Mouse (Mus musculus) left cerebral cortex, postnatal 36 days (tissue): ENCODE results near the gene Sdsl. TPM values are rescaled to one million over a fixed set of nuclear protein-coding genes. Genes with fewer than 3 reads are reported as not detected.
"Not testable (repeated sequence)": the region's sequence is repeated elsewhere in the genome, so short reads cannot be mapped to it uniquely, and the experiment has no call there.

Source experiments
- DNase-seq, 2 experiments: peaks; one replicate each; pipeline ENCODE4 v3.0.0; 2021 to 2022; ENCODE audit warnings: low spot score in 2 of 2, mixed read lengths in 1 of 2
- intact Hi-C: fragments of 180-260 bp; cut with DNase I; formaldehyde crosslinking; loops from one replicate; pipeline ENCODE4 v1.15.1; 2025
- total RNA-seq, 2 experiments: library from RNA; stranded (reverse); gene quantifications; 2 replicates each; pipeline ENCODE4 v1.2.3; 2021

The Sdsl gene
- 1 to 10 TPM; 5.5 to 5.7 TPM for total RNA-seq

DNA sequence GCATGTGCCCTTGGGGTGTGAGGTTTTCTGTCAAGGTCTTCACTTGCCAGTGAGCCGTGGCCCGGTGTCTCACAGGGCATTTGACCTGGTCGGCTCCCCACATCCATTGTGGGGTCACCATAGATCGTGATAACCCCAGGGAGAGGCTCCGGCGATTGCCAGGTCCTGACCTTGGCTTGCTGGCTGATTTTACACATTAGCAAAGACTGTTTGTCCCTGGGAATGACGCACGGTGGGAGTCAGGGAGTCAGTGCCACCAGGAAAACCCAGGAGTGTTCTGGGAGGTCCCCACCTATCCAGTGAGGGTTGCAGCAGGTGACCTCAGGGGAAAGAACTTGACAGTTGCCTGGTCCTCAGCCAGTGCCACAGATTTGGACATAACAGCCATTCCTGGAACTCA is at the start of gene Sdsl:
TSS of gene Sdsl (minus strand) at position 41 of the 400 bp plus-strand sequence.
- no peak for DNase-seq
- intact Hi-C loops = no loop called here

DNA sequence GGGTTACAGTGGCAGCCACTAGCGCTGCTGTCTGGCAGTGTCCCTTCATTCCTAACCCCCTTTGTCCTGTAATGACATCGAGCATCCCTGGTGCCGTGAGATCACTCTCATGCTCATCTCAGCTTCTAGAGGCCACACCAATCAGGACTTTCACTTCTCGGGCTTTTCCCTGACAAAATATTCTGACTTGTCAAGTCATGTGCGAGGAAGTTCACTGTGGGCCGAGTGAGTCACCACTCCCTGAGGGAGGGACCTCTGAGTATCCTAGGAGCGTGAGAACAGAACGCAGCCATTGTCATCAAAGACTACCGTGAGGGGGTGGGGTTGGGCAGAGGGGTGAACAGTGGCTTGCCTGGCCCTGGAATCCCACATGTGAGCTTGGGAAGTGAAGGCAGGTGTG is 44.9 kb upstream of the Sdsl start:
- intact Hi-C loops = no loop called here
- DNase-seq = no peak

DNA sequence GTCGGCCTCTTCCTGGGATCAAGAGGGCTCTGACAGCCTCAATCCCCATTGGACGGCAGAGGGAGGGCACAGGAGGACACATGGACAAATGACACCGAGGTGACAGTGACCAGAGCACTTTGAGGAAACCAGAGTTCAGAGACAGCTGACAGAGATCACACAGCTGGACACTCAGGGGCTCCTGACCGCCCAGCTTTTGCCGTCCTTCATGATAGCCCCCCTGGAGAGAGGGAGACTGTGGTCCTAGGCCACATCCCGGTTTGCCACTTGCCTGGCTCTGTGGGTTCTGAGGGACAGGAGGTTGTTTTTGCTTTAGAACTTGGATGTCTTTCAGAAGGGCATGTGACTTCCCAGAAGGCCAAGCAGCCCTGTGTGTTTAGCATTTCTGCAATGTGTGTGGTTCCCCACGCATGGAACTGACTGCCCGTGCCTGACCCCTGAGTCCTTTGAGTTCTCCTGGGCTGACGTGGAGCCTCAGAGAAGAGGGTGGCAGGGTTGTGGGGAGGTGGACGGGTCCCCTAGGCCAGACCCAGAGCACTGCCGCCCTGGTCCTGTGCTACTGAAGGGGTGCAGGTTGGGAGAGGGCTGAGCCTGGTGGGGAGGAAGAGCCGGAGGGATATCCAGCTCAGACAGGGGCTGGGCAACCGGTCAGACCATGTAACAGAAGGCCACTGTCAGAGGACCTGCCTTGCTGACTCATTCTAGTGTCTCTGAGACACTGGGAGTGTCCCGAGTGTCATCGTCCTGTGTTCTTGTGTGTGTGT is 43.8 kb upstream of the Sdsl start:
- intact Hi-C loops = no loop called here

DNA sequence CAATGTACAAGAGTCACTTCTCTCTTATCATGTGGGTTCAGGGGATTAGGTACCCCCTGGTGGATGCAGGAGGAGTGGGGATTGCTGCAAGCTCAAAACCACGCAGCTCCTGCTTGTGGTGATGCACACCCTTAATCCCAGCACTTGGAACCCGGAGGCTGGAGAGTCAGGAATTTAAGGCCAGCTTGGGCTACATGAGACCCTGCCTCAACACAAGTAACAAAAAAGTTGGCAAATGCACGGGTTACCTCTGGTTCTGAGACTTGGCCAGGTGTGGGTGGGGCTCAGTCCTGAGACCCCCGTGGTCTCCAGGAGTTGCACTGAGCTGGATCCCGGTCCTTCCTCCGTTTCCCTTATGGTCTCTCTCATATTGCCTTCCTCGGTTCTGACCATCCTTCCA is 42.8 kb upstream of the Sdsl start:
- intact Hi-C loops = no loop called here
- no peak for DNase-seq

More for the DNA sequence above, 43.8 kb upstream of the Sdsl start:
- no peak for DNase-seq

DNA sequence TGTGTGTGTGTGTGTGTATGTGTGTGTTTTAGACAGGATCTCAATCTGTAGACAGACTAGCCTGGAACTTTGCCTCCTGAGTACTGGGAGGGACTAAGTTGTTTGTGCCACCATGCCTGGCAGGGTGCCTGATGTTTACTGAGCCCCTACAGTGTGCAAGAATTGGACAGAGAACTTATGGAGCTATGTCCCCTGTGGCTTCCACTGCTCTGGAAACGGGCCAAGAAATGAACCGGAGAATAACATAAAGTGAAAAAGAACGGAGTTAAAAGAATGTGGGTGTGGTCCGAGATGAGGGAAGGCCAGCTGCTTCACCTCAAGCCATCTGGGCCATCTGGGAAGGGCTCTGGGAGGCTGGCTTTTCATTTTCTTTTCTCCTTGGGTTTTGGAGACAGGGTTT is 42.1 kb upstream of the Sdsl start:
- DNase-seq = no peak

DNA sequence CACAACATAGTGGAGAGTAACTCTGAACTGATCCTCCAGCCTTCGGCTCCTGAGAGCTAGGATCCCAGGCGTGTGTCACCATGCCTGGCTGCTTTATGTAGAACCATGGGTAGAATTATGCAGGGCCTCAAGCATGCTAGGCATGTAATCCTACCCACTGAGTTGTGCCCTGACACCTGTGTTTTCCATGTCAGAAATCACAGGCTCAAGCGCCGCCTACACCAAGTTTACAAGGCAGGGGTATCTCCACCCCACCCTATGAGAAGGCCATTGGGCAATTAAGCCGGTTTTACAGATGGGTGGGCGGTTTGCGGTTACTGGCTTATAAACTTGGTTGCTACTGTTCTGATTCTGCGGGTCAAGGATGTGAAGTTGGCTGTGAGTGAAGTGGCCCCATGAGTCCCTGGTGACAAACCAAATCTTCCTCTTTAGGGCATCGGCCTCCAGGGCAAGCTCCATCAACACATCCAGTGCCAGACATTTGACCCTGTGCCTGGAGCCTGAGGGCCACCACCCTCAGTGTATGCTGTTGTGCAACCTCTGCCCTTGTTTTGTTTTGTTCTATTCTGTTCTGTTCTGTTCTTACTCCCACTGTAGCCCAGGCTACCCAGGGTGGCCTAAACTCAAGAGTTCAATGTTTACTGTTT is 41.5 kb upstream of the Sdsl start:
- intact Hi-C loops = loop anchor here (5.0 kb wide), 1 partner anchor 73 kb away; the partner anchor contains the start of genes Iqcd and Tpcn1
- DNase-seq = no peak

More for the DNA sequence above, 42.1 kb upstream of the Sdsl start:
- intact Hi-C loops = loop anchor here (5.0 kb wide), 1 partner anchor 73 kb away; the partner anchor contains the start of genes Iqcd and Tpcn1

DNA sequence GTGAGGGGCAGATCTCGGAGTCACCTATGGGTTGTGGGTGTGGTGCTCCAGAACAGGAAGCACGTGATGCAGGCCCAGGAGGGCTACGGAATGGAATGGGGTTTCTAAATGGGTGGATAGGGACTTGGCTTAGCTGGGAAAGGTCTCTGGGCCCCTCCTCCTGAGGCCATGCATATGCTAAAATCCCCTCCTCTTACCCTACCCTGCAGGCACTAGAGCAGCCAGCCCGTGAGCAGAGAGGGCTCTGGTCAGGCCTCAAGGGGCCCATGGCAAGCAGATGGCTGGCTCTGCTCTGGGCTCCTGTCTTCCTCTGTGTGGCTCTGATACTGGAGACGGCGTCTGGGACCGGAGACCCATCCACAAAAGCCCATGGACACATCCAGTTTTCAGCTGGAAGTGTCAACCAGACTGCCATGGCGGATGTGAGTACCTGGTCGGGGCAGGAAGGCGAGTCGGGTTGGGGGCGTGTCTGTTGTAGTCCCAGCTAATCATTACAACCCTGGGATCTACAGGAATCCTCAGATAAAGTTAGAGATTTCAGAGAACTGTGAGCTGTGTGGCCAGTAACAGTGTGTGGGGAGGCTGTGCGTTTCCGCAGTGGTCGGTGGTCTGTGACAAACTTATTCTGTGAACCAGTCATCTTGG is 40.4 kb upstream of the Sdsl start:
- intact Hi-C loops = loop anchor here (5.0 kb wide), 1 partner anchor 74 kb away; the partner anchor contains the start of genes Iqcd and Tpcn1
- no peak for DNase-seq

DNA sequence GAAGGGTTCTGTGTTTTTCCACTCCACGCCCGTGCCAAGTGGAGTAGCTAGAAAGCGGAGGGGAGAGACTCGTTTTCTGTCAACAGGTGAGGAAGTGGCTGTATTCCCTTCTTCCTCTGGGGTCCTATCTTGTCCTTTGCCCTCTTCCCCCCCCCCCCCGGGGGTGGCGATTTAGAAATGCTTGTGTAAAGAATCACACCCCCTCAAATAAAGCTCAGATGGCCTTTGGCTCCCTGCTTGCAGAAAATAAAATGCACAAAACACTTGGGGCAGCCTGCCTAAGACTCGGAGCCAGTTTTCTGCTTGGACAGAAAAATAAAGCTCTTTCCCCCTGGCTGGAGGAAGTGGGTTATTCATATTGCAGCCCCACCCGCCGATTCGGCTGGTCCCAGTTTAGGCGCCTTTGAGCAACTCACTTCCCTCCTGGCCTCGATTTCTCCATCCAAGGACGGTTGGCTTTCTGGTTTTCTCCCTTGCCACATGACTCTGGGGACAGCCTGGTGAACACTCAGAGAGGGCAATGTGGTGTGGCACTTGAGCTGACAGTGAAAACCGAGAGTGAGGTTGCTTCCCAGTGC is 39.1 kb upstream of the Sdsl start:
- intact Hi-C loops = loop anchor here (5.0 kb wide), 1 partner anchor 76 kb away; the partner anchor contains the start of genes Iqcd and Tpcn1
- DNase-seq = no peak

DNA sequence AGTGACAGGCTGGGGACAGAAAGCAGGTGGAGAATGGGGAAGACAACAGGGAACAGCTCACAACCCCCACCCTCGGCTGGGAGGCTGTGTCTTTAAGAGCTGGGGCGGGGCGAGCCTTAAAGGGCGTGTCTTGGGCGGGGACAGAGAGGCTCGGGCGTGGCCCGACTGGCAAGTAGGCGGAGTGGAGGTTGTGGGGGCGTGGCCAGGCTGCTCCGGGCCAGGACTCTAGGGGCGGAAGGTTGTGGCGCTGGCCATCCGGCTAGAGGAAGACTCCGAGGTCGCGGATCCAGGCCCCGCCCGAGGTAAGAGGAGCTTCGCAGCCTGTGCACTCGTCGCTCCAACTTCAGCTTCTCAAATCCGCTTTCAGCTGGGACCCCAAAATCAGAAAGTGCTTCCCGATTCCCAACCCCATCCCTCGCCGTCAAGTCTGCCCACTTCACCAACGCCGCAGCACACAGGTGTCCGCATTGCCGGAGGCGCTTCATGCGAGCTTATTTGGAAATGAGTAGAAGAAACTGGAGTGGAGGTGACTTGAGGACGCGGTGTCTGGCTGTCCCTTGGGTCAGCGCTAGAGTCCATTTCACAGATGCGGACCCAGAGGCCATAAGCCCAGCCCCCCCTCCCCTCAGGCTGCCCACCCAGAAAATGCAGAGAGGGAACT is 38.5 kb upstream of the Sdsl start, which contains the start of gene Slc8b1:
TSS of gene Slc8b1 (plus strand) at position 187 of the 661 bp plus-strand sequence.
- DNase-seq = peak; percentile 76 to 79
- intact Hi-C loops = loop anchor here (5.0 kb wide), 1 partner anchor 76 kb away; the partner anchor contains the start of genes Iqcd and Tpcn1

DNA sequence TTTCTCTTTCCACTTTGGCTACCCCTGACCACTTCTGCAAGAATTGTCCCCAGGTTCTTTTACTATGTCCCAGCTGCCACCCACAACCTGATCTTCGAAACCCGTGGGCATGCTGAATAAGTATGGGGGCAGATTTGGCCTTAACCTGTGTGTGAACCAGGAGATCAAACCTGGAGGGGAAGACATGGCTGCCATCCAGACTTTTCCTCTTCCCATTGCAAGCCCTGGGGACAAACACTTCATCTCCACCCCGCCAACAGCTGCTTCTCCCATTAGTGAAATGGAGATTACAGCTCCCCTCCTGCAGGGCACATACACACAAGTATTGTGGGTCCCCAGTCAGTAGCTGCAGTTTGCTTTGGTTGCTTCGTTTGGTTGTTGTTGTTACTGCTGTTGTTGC is 34.7 kb upstream of the Sdsl start:
- intact Hi-C loops = no loop called here
- no peak for DNase-seq

DNA sequence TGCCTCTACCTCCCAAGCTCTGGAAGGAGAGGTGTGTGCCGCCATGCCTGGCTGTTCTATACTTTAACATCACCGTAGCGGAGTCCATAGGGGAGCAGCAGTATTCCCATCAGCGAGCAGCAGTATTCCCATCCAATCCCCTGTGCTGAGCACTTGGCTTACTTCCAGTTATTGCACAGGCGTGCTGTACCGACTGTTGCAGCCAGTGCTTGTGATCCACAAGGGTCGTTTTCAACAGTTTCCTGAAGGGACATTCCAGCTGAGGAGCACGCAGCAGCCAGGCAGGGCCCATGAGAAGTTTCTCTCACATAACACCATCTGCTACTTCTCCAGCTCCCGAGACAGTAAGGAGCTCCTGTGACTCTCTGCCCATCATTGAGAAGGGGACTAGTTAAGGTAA is 33.9 kb upstream of the Sdsl start:
- DNase-seq = no peak
- intact Hi-C loops = no loop called here

DNA sequence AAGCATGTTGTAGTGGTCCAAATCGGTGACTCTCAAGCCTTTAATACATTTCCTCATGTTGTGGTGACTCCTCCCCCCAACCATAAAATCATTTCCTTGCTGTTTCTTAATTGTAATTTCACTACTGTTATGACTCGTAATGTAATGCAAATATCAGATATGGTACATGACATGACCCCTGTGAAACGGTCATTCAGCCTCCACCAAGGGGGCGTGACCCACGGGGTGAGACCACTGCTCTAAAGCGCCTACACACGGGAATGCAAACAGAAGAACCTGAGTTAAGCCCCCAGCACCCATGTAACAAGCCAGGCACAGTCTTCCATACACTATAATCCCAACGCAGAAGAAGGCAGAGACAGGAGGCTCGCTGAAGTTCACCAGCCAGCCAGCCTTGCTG is 33.2 kb upstream of the Sdsl start:
- DNase-seq = no peak
- intact Hi-C loops = loop anchor here (1.0 kb wide), 1 partner anchor 100 kb away; no protein-coding TSS in a partner anchor

DNA sequence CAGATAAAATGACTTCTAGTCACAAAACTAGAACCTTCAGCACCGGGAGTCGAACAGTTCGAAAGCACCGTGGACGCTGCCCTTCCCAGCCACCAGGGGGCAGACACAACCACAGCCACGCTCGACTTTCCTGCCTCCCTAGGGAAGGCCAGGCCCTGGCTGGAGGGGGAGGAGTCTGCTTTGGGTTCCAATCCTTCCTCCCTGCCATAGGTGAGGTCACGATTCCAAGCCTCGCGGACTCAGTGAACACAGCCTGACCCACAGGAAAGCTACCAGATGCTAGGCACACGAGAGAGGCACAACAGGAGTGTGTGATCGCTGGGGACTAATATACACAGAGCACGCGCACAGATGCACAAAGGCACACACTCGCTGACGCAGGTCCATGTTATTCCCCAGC is 32.8 kb upstream of the Sdsl start:
- intact Hi-C loops = loop anchor here (1.0 kb wide), 1 partner anchor 100 kb away; no protein-coding TSS in a partner anchor
- DNase-seq = peak; percentile 70

DNA sequence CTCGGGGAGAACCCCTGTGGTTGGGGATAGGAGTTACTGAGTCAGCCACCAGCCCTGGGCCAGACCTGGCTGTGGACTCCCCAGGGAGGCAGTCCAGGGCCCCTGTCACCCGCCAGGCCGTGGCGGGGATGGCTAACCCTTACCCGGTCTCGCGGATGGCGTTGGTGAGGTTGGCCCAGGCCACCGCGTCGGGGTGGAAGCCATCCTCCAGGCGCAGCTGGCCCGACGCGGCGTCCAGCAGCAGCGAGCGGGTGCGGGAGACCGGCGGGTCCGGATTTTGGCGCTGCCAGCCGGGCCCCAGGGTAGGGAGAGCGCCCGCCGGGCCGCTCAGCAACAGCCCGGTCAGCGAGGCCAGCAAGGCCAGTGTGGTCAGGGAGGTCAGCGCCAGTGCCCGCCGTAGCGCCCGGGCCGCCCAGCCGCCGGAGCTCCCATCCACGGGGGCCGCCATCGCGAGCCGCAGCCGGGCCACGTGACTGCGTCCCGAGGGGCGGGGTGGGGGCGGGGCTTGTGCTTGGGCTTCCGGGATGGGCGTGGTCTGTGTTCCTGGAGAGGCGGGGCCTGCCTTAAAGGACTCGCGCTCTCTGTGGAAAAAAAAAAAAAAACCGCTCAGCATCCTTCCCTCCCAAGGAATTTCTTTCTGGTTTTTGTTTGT is 30.7 kb upstream of the Sdsl start, which contains the start of gene Plbd2:
TSS of gene Plbd2 (minus strand) at position 482 of the 652 bp plus-strand sequence.
- peak; percentile 81 to 82 for DNase-seq
- intact Hi-C loops = no loop called here

DNA sequence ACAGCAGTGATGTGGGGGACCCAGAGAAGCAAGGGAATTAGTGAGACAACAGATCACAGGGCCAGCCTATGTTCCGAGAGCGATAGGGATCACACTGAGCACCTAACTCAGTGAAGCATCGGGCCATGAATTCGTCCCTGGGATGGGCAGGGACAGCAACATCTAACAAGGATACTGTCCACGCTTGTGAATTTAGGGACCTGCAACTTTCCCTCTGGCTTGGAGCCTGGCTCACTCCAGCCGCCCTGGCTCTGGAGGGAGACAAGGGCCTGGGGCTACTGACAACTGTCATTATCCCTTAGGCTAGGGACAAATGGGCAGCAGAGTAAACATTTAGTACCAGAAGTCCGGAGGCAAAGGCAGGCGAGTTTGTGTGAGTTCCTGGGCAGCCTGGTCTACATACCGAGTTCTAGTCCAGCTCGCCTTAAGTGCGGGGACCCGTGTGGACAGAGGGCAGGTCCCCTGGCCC is 30.1 kb upstream of the Sdsl start:
- DNase-seq = peak; percentile 25 to 30
- intact Hi-C loops = no loop called here

DNA sequence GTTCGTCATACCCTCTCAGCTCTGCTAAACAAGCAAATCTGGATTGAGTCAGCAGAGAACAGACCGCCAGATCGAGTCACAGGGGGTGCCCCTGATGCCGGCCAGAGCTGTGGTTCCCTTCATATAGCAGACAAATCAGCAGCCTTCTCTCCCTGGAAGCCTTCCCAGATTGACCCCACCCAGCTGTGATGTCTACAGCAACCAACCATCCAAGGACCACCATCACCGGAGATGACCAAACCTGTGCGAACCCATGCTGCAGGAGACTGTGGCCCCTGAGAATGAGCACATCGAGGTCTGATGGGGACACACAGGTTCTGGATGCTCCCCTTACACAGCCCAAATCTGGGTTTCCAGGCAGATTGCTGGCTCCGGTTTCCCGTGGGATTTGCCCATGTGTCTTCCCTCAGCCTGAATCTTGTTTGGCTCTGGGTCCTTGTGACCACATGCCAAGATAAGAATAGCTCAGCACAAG is 29.6 kb upstream of the Sdsl start:
- intact Hi-C loops = no loop called here
- DNase-seq = peak; percentile 41 to 67

DNA sequence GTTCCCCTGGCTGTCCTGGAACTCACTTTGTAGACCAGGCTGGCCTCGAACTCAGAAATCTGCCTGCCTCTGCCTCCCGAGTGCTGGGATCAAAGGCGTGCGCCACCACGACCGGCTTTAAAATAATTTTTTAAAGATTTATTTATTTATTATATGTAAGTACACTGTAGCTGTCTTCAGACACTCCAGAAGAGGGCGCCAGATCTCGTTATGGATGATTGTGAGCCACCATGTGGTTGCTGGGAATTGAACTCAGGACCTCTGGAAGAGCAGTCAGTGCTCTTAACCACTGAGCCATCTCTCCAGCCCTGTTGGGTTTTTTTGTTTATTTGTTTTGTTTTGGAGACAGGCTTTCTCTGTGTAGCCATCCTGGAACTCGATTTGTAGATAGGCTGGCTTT is 28.0 kb upstream of the Sdsl start:
- intact Hi-C loops, DNase-seq: not testable (repeated sequence)

DNA sequence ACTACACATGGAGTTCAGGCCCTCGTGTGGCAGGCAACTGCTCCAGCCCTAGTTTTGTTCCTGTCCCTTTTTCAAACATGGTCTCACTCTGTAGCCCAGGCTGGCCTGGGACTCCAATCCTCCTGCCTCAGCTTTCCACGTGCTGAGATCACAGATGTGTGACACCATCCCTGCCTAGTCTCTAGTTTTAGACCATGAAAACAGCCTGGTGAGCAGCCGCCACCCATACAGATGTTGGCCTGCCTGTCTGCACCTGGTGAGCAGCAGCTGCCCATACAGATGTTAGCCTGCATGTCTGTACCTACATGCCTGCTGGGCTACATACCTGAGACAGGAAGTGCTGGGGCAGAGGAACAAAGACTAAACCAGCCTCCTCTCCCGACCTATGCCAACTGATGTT is 26.6 kb upstream of the Sdsl start:
- intact Hi-C loops = no loop called here
- DNase-seq = no peak
